Mouse (Mus musculus) stomach, embryonic 14.5 days (tissue): ENCODE measurements around the gene Lrba. TPM values are rescaled to one million over a fixed set of nuclear protein-coding genes. Genes with fewer than 3 reads are reported as not detected.

Experiments used
- ATAC-seq: fragments of 200-750 bp; cut with Nextera tagmentation; 2 replicates; pipeline ENCODE4 v1.8.0; 2017; ENCODE audit warnings: low read depth, moderate TSS enrichment; ENCODE audit not compliant: insufficient number of reproducible peaks, insufficient read depth, low FRiP score
- H3K27ac ChIP-seq: fragments of 300-500 bp; sonication (generic); 2 replicates; pipeline ENCODE4 v1.5.1; 2014; ENCODE audit warnings: mild to moderate bottlenecking, low read length, moderate library complexity, mixed read lengths
- H3K27me3 ChIP-seq: fragments of 300-500 bp; sonication (generic); 2 replicates; pipeline ENCODE4 v1.6.1; 2014; ENCODE audit warnings: low read length, control low read depth, mixed read lengths; ENCODE audit not compliant: control insufficient read depth, insufficient read depth
- H3K36me3 ChIP-seq: fragments of 300-500 bp; sonication (generic); 2 replicates; pipeline ENCODE4 v1.6.1; 2014; ENCODE audit warnings: mild to moderate bottlenecking, control low read depth, low read length, moderate library complexity, mixed read lengths; ENCODE audit not compliant: control insufficient read depth, insufficient read depth
- H3K4me1 ChIP-seq: fragments of 300-500 bp; sonication (generic); 2 replicates; pipeline ENCODE4 v1.6.1; 2014; ENCODE audit warnings: low read length, control low read depth, mixed read lengths; ENCODE audit not compliant: control insufficient read depth, insufficient read depth
- H3K4me2 ChIP-seq: fragments of 300-500 bp; sonication (generic); replicated peaks from 2 replicates; pipeline ENCODE4 v1.6.1; 2014; ENCODE audit warnings: low read depth, low read length, control low read depth
- H3K4me3 ChIP-seq: fragments of 300-500 bp; sonication (generic); 2 replicates; pipeline ENCODE4 v1.5.1; 2014; ENCODE audit warnings: low read depth, low read length, control low read depth
- H3K9ac ChIP-seq: fragments of 300-500 bp; sonication (generic); replicated peaks from 2 replicates; pipeline ENCODE4 v1.6.1; 2014; ENCODE audit warnings: low read depth, mild to moderate bottlenecking, control low read depth, low read length, moderate library complexity, mixed read lengths
- H3K9me3 ChIP-seq: fragments of 300-500 bp; sonication (generic); 2 replicates; pipeline ENCODE4 v1.6.1; 2016; ENCODE audit warnings: low read depth, low read length, control low read depth; ENCODE audit not compliant: control insufficient read depth
- WGBS: fragments of 180-500 bp; shearing (Covaris S2); extraction: QIAGEN DNeasy Blood & Tissue Kit; methylation state at CpG from one replicate; pipeline ENCODE4 v1.1.7; 2014; 5-methylcytosine and 5-hydroxymethylcytosine counted together
- polyA plus RNA-seq: library from polyadenylated mRNA; unstranded; fragments of >200 nt; fragmentation: Nextera tagmentation; extraction: Ambion mirVana; gene quantifications from 2 replicates; pipeline ENCODE4 v1.2.1, GENCODE M21; 2014

The Lrba gene
- polyA plus RNA-seq, 1 experiment from 2014 or later: 11.4 TPM

DNA sequence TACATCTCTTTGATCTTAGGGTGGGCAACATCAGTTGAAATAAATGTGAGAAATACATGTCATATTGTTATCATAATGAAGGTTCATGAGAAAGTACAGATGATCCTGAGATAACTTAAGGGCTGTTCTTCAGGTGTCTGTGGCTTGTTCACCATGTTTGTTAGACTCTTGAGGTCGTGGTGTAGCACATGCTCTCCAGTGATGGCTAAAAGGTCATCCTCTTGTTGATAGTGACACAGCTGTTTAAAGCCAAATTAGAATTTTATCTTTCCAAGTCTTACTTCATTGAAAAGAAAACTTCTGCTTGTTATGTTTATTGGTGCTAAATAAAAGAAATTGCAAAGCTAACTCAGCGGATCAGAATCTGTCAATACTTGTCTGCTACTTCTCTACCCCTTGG is 147.0 kb downstream of the Lrba start:
- no peaks in the 10 kb centered on the region for H3K36me3 ChIP-seq
- no peaks in the 10 kb centered on the region for H3K9me3 ChIP-seq
- H3K27ac ChIP-seq: no peak overlapping the region
- no peaks in the 10 kb centered on the region for H3K4me1 ChIP-seq
- H3K27me3 ChIP-seq: no peaks in the 10 kb centered on the region
- ATAC-seq: no peak
- no peak overlapping the region for H3K4me2 ChIP-seq
- H3K4me3 ChIP-seq: no peak overlapping the region
- 57% methylated on average over 2 of the region's 2 CpGs for WGBS
- no peak overlapping the region for H3K9ac ChIP-seq

DNA sequence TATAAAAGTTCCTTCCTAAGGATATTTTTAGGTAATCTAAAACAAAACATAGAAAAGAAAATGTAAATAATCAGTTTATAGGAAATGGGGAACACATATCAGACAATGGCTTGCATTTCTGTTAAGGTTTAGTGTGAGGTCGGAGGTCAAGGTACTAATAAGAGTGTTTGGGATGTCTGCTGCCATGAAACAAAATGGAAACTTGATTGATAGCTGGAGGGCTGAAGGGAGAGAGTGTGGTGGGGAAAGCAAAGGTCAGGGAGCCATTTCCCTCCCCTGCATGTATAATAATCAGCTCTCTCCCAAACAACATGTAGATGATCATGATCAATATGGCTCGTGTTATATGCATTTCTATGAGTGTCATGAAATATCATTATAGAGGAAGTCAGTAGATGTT is 150.8 kb downstream of the Lrba start:
- Histone ChIP-seq H3K27me3 (no peaks in the 10 kb centered on the region), H3K4me2 (no peak overlapping the region), H3K4me1 (no peaks in the 10 kb centered on the region), H3K9ac (no peak overlapping the region), H3K36me3 (no peaks in the 10 kb centered on the region), H3K4me3 (no peak overlapping the region), H3K27ac (no peak overlapping the region), H3K9me3 (no peaks in the 10 kb centered on the region)
- 70% methylated on average over 2 of the region's 2 CpGs for WGBS
- ATAC-seq: no peak

- no peak overlapping the region for H3K27ac ChIP-seq
- no peak for ATAC-seq
- H3K4me2 ChIP-seq: no peak overlapping the region
- H3K9me3 ChIP-seq: no peaks in the 10 kb centered on the region
- WGBS: 39% methylated on average over 2 of the region's 2 CpGs
- no peak overlapping the region for H3K9ac ChIP-seq
- no peak overlapping the region for H3K4me3 ChIP-seq
- no peaks in the 10 kb centered on the region for H3K4me1 ChIP-seq
- no peaks in the 10 kb centered on the region for H3K36me3 ChIP-seq
- no peaks in the 10 kb centered on the region for H3K27me3 ChIP-seq
Measured at GRCm38 (mm10) chr3:86382557-86382956, 158.1 kb downstream of the Lrba start.

DNA sequence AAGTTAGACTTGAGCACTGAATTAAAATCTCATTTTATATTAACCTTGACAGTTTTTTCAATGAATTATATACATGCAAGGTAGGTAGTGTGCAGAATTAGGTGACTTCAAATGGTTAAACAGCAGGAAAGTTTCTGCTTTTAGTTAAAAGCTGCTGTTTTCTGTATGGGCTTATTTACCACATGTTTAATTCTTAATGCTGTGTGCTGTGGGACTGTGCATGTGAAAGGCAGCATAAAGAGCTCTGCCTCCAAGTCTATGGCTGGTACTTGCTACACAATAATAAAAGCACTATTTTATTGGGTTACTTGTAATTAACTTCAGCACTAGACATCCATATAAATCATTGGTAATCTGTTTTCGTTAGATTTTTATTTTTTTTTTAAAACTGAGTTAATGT is 160.6 kb downstream of the Lrba start:
- ATAC-seq: no peak
- H3K9me3 ChIP-seq: no peaks in the 10 kb centered on the region
- 80% methylated on average over 1 of the region's 1 CpGs for WGBS
- H3K4me2 ChIP-seq: no peak overlapping the region
- H3K9ac ChIP-seq: no peak overlapping the region
- no peak overlapping the region for H3K4me3 ChIP-seq
- no peaks in the 10 kb centered on the region for H3K27me3 ChIP-seq
- no peaks in the 10 kb centered on the region for H3K4me1 ChIP-seq
- H3K36me3 ChIP-seq: no peaks in the 10 kb centered on the region
- no peak overlapping the region for H3K27ac ChIP-seq

DNA sequence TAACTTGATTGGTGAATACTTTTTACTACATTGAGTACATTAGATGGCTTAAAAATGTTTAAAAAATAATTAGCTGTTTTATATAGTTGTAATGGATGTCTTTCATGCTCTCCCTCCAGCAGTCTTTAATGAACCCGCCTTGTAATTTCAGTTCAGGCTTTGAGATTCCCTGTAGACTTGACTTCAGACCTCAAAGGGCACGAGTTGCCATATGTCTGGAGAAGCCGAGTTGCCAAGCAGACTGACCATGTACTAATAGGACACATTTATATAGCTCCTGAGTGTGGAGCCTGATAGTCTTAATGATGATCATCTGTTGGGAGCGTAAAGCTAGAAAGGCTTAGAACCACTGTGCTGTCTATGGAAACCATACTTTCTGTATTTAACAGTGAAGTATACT is 161.8 kb downstream of the Lrba start:
- WGBS: 85% methylated on average over 4 of the region's 4 CpGs
- no peaks in the 10 kb centered on the region for H3K4me1 ChIP-seq
- no peaks in the 10 kb centered on the region for H3K36me3 ChIP-seq
- H3K9me3 ChIP-seq: no peaks in the 10 kb centered on the region
- no peak overlapping the region for H3K4me3 ChIP-seq
- no peak overlapping the region for H3K4me2 ChIP-seq
- no peak overlapping the region for H3K9ac ChIP-seq
- no peak overlapping the region for H3K27ac ChIP-seq
- H3K27me3 ChIP-seq: no peaks in the 10 kb centered on the region
- ATAC-seq: no peak

- Histone ChIP-seq H3K9me3 (no peaks in the 10 kb centered on the region), H3K4me1 (no peaks in the 10 kb centered on the region), H3K4me3 (no peak overlapping the region), H3K4me2 (no peak overlapping the region), H3K27ac (no peak overlapping the region), H3K36me3 (no peaks in the 10 kb centered on the region), H3K27me3 (no peaks in the 10 kb centered on the region), H3K9ac (no peak overlapping the region)
- ATAC-seq: no peak
- WGBS: 87% methylated on average over 2 of the region's 2 CpGs
Measured at GRCm38 (mm10) chr3:86423828-86424227, 199.3 kb downstream of the Lrba start.

DNA sequence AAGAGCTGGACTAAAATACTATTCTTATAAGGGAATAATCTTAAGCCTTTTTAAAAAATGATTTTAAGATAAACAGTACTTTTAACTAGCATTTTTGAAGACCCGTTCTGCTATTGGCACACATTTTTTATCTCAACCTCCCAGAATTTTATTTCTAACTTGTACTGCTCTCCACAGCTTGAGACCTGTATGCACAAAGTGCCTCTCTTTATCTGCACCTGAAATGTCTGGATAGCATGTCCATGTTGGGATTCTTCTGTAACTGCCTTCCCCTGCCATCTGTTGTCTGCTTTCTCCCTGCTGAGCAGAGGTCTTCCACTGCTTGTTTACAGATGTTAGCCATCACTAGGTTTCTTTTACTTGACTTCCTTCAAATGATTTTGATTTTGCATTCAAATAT is 202.3 kb downstream of the Lrba start:
- Histone ChIP-seq H3K9me3 (no peaks in the 10 kb centered on the region), H3K9ac (no peak overlapping the region), H3K36me3 (no peaks in the 10 kb centered on the region), H3K4me1 (no peaks in the 10 kb centered on the region), H3K27me3 (no peaks in the 10 kb centered on the region), H3K27ac (no peak overlapping the region), H3K4me2 (no peak overlapping the region), H3K4me3 (no peak overlapping the region)
- ATAC-seq: no peak
- WGBS: 78% methylated on average over 1 of the region's 1 CpGs

DNA sequence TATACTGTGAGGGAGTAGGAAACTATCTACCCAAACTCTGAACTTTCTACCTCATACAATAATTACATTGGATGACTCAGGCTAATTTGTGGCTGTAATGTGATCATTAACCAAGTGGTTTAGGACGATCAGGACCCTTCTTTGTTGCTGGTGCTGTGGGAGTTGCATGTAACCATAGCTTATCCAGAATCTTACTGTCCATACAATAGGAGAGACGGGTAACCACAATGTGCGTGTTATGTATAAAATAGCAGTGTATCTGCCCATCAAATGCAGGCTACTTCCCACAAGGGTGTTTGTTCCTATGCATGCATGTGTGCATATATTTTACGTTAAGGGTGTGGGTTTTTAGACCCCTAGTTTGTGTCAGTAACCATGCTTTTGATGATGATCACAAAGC is 219.0 kb downstream of the Lrba start:
- no peaks in the 10 kb centered on the region for H3K4me1 ChIP-seq
- no peak overlapping the region for H3K4me3 ChIP-seq
- H3K9me3 ChIP-seq: no peaks in the 10 kb centered on the region
- no peaks in the 10 kb centered on the region for H3K27me3 ChIP-seq
- H3K4me2 ChIP-seq: no peak overlapping the region
- no peak for ATAC-seq
- 77% methylated on average over 4 of the region's 4 CpGs for WGBS
- H3K36me3 ChIP-seq: no peaks in the 10 kb centered on the region
- no peak overlapping the region for H3K9ac ChIP-seq
- no peak overlapping the region for H3K27ac ChIP-seq

DNA sequence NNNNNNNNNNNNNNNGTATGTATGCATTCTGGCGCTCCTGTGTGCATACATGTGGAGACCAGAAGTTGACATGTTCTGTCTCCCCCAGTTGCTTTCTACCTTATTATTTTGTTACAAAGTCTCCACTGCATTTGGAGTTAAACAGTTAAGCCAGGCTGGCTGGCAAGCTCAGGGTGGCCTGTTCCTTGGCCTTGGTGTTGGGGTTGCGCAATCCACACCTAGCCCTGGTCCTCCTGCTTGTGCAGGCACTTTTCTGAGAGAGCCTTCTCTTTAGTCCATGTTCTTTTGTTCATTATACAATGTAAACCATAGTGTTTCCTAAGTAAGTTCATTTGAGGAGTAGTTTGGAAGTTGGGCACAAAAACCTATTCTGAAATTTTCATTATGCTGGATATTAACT is 226.7 kb downstream of the Lrba start:
- no peak overlapping the region for H3K4me2 ChIP-seq
- H3K4me1 ChIP-seq: no peaks in the 10 kb centered on the region
- ATAC-seq: no peak
- H3K36me3 ChIP-seq: no peaks in the 10 kb centered on the region
- no peak overlapping the region for H3K27ac ChIP-seq
- no peaks in the 10 kb centered on the region for H3K9me3 ChIP-seq
- no peak overlapping the region for H3K4me3 ChIP-seq
- WGBS: 92% methylated on average over 2 of the region's 2 CpGs
- H3K9ac ChIP-seq: no peak overlapping the region
- no peaks in the 10 kb centered on the region for H3K27me3 ChIP-seq
